Mouse (Mus musculus): Measurements from ENCODE around the gene Gm34302. TPM values are rescaled to one million over a fixed set of nuclear protein-coding genes. Genes with fewer than 3 reads are reported as not detected.

Gene Gm34302
- polyA plus RNA-seq, 1 experiment from 2014 or later = not detected

GRCm38 (mm10) chr3:63438898-63439297 is 44.8 kb downstream of the Gm34302 start:
- Histone ChIP-seq H3K4me3 (replicated peaks) (no peak overlapping the region), H3K4me1 (no peaks in the 10 kb centered on the region), H3K27ac (replicated peaks) (no peak overlapping the region), H3K9ac (replicated peaks) (no peak overlapping the region), H3K36me3 (no peaks in the 10 kb centered on the region), H3K27me3 (replicated peaks) (no peaks in the 10 kb centered on the region), H3K4me2 (no peak overlapping the region), H3K9me3 (replicated peaks) (no peaks in the 10 kb centered on the region)
- 96% methylated on average over 3 of the region's 3 CpGs for WGBS
- no peak for ATAC-seq (ENCODE audit: low FRiP score)

Other genes starting within 250 kb of the Gm34302 start
- 3.5 and 3.6 TPM in 2 replicates for gene Mme, start 242.3 kb downstream of the Gm34302 start, polyA plus RNA-seq (2015; fragmentation: Nextera tagmentation; extraction: Ambion mirVana)